Mouse (Mus musculus): ENCODE results near the gene Tmigd3. TPM values are rescaled to one million over a fixed set of nuclear protein-coding genes. Genes with fewer than 3 reads are reported as not detected.
"Not testable (repeated sequence)": the region's sequence is repeated elsewhere in the genome, so short reads cannot be mapped to it uniquely, and the experiment has no call there.

The Tmigd3 gene
- polyA plus RNA-seq, 1 experiment from 2014 or later = not detected

DNA sequence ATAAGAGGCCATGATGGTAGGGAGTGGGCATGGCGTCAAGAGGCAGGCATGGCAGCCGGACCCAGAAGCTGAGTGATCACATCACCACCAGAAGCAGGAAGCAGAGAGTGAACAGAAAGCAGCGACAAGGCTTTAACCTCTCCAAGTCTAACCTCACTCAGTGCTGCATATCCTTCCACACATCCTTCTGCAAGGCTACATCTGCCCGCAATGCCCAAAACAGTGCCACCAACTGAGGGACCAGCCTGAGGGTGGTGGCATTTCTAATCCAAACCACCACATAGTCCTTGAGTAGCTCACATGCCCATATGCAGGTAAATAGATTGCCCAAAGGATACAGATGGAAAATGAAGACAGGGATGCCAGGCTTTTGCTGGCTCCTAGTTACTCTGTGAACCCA is 38.3 kb downstream of the Tmigd3 start:
- 0 out of 2 replicates have a peak, but pooled peaks cover 2% of the 10 kb centered on the region for H3K4me1 ChIP-seq
- WGBS = 92% methylated on average over 4 of the region's 4 CpGs
- no peaks in the 10 kb centered on the region for H3K9me3 ChIP-seq (replicated peaks)
- no peak overlapping the region for H3K4me3 ChIP-seq (replicated peaks)
- H3K27me3 ChIP-seq = no peaks in the 10 kb centered on the region
- H3K36me3 ChIP-seq = no peaks in the 10 kb centered on the region
- H3K4me2 ChIP-seq = no peak overlapping the region
- no peak for ATAC-seq (replicated peaks; ENCODE audit: low FRiP score)
- H3K27ac ChIP-seq = no peak overlapping the region
- H3K9ac ChIP-seq = no peak overlapping the region

DNA sequence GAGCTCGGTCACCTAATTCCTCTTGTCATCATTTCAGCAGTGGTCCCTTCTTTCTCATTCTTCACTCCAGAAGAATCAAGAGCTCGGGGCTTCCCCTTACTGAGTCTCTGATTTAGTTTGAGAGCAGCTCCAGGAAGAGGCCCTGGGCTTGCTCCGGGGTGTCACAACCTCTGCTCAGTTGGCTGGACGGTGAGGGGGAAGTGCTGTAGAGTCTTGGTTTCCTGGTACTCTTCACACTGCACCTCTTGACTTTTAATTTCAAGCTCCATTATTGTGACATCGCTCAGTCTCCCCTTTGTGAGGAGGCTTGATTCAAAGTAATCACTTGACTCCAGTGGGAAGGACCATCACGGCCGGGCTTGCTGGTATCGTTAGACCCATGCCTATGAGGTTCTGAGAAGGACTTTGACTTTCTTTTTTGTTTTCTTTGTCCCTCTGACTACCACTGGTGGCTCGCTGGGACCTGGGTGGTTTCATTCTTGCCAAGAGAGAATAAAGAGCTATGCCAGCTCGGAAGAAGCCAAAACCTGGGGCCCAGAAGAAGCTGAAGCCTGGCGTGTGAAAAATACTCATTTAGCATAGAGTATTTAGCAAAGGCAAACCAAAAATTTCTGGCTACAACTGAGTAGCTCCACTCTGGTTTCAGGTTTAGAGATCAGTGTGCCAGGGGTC is 40.0 kb downstream of the Tmigd3 start:
- Histone ChIP-seq H3K36me3 (no peaks in the 10 kb centered on the region), H3K4me2 (no peak overlapping the region), H3K9me3 (replicated peaks) (no peaks in the 10 kb centered on the region), H3K4me3 (replicated peaks) (no peak overlapping the region), H3K4me1 (0 out of 2 replicates have a peak, but pooled peaks cover 3% of the 10 kb centered on the region), H3K9ac (no peak overlapping the region), H3K27ac (no peak overlapping the region), H3K27me3 (no peaks in the 10 kb centered on the region)
- 79% methylated on average over 11 of the region's 11 CpGs for WGBS
- no peak for ATAC-seq (replicated peaks; ENCODE audit: low FRiP score)

DNA sequence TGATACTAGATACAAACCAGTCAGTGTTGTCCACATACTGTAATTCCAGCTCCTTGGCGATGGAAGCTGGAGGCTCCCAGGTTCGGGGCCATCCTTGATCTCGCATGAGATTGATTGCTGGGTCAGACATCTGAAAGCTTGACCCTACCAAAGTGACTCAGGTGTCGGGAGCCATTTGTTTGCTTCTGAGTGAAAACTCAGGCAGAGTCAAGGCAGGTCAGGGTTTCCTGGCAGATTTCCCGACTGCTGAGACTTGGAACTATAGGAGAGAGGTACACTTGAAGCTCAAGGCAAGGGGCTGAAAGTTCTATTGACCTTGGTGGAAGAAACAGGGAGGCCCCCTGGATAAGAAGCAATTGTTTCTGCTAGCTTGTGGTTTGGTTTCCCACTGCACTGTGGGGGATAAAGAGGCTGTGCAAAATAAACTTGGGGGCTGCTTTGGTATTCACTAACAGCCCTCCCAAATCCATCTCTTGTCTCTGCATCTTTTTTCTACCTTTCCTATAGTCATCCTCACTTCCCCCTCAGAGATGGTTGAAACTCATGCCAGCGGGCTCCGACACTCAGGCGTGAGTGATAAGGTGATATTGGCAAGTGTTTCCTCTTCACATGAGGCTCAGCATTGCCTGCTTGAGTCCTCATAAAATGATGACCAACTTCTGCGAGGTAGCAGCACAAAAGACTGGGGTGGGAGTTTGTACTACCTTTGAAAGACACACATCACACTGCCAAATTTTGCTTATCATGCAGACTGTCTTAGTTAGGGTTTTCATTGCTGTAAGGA is 41.6 kb downstream of the Tmigd3 start:
- ATAC-seq (replicated peaks; ENCODE audit: low FRiP score) = no peak
- H3K27me3 ChIP-seq = no peaks in the 10 kb centered on the region
- H3K27ac ChIP-seq = no peak overlapping the region
- 0 out of 2 replicates have a peak, but pooled peaks cover 3% of the 10 kb centered on the region for H3K4me1 ChIP-seq
- H3K9ac ChIP-seq = no peak overlapping the region
- H3K4me2 ChIP-seq = no peak overlapping the region
- 52% methylated on average over 9 of the region's 9 CpGs for WGBS
- no peaks in the 10 kb centered on the region for H3K36me3 ChIP-seq
- no peaks in the 10 kb centered on the region for H3K9me3 ChIP-seq (replicated peaks)
- no peak overlapping the region for H3K4me3 ChIP-seq (replicated peaks)

DNA sequence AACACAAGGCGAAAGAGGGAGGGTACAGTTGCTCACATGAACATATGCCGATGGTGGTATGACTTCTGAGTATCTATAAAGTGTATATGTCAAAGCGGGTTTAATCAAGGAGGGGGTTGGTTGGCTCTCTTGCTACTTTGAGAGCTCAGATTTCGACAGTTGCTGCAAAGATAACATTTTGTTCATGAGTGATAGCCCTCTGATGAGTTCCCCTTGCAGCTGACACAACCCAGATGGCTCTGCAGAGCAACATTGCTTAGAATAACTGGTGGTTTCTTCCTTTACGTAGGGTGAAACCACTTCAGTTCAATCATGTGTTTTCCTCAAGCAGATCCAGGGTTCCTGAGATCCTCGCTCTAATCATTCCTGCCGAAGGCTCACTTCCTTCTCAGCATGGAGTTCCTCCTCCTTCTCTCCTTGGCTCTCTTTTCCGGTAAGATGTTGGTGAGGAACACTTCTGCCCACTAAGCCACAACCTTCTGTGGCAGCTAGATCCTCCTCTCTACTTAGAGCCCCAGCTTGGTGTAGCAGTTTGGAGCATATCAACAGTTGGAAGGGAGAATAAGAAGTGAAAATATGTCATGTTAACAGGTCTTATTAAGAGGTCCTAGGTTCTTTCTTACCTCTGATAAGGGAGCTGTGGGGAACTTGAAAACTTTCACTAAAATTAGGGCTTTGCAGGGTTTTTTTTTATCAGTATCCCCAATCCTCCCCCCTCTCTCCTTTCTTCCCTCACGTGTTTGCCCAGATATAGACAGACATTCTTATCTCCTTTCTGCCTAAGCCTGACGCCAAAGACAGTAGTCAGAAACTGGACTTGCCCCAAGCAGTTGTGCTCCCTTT is 43.4 kb downstream of the Tmigd3 start:
- Histone ChIP-seq H3K9ac (no peak overlapping the region), H3K27me3 (no peaks in the 10 kb centered on the region), H3K27ac (no peak overlapping the region), H3K36me3 (no peaks in the 10 kb centered on the region), H3K4me2 (no peak overlapping the region), H3K4me1 (0 out of 2 replicates have a peak, but pooled peaks cover 3% of the 10 kb centered on the region), H3K4me3 (replicated peaks) (no peak overlapping the region), H3K9me3 (replicated peaks) (no peaks in the 10 kb centered on the region)
- ATAC-seq (replicated peaks; ENCODE audit: low FRiP score) = no peak
- 46% methylated on average over 10 of the region's 10 CpGs for WGBS

DNA sequence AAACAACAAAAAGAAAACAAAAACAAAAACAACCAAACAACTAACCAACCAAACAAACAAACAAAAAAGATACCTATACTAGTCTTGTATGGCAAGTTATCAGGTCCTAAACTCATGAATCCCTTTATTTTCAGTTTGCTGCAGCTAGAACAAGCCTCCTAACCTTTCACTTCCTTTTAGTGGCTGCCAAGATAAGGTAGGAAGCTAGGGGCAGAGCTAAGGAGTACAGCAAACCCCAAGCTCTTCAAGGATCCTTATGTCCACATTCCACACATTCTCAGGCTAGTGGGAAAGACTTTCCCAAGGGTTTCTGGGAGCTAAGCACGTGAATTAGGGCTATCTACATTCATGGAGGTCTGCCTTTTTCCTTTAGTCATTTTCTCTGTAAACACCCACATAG is 44.6 kb downstream of the Tmigd3 start:
- no peak overlapping the region for H3K4me3 ChIP-seq (replicated peaks)
- H3K9me3 ChIP-seq (replicated peaks) = no peaks in the 10 kb centered on the region
- ATAC-seq (replicated peaks; ENCODE audit: low FRiP score) = no peak

DNA sequence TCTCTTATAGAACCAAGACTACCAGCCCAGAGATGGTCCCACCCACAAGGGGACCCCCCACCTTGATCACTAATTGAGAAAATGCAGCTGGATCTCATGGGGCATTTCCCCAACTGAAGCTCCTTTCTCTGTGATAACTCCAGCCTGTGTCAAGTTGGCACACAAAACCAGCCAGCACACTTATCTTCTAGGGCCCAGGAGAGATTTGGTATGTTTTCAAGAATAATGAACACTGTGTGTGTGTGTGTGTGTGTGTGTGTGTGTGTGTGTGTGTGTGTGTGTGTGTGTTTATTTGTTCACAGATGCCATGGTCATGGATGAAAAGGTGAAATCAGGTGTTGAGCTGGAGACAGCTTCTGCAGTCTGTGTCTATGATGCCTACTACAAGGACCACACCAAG is 45.8 kb downstream of the Tmigd3 start:
- not testable (repeated sequence) for H3K4me2 ChIP-seq; H3K27ac ChIP-seq; H3K27me3 ChIP-seq; H3K36me3 ChIP-seq; H3K9ac ChIP-seq; H3K4me3 ChIP-seq (replicated peaks); H3K9me3 ChIP-seq (replicated peaks); ATAC-seq (replicated peaks; ENCODE audit: low FRiP score); H3K4me1 ChIP-seq

More for the DNA sequence above, 44.6 kb downstream of the Tmigd3 start:
- H3K36me3 ChIP-seq = no peaks in the 10 kb centered on the region
- H3K27ac ChIP-seq = no peak overlapping the region
- WGBS = 30% methylated on average over 1 of the region's 1 CpGs
- H3K9ac ChIP-seq = no peak overlapping the region
- H3K4me2 ChIP-seq = no peak overlapping the region
- 0 out of 2 replicates have a peak, but pooled peaks cover 3% of the 10 kb centered on the region for H3K4me1 ChIP-seq
- no peaks in the 10 kb centered on the region for H3K27me3 ChIP-seq

DNA sequence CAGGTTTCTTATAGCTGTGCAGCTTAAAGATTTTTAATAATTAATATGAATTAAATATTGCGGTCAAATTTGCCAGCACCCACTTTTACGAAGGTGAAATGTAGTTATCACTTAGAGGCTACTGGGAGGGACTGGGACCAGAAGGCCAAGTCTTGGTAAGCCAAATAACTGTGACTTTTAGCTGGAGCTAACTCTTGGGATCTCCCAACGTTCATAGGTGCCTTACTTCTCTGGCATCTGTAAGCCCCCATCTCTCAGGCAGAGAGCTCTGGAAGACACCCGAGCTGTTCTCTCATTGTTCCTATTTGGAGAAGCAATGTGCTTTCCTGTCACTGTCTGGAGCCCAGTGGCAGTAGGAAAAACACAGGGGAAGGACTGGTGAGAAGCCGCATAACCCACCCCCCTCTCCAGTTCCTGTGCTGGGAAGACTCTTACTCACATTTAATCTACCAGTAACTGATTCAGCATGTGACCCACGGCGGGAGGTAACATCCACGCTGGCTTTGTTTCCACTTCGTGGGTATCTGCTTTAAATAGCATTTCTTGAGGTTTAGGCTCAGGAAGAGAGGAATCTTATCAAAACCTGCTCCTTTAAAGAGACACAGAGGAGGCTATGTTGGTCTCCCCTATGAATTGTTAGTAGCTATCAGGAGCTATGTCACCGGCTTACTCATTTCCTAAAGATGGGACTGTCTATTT is 47.1 kb downstream of the Tmigd3 start:
- Histone ChIP-seq H3K27me3 (no peaks in the 10 kb centered on the region), H3K27ac (no peak overlapping the region), H3K9ac (no peak overlapping the region), H3K4me2 (no peak overlapping the region), H3K4me1 (0 out of 2 replicates have a peak, but pooled peaks cover 3% of the 10 kb centered on the region), H3K9me3 (replicated peaks) (no peaks in the 10 kb centered on the region), H3K36me3 (no peaks in the 10 kb centered on the region), H3K4me3 (replicated peaks) (no peak overlapping the region)
- WGBS = 65% methylated on average over 10 of the region's 10 CpGs
- no peak for ATAC-seq (replicated peaks; ENCODE audit: low FRiP score)

DNA sequence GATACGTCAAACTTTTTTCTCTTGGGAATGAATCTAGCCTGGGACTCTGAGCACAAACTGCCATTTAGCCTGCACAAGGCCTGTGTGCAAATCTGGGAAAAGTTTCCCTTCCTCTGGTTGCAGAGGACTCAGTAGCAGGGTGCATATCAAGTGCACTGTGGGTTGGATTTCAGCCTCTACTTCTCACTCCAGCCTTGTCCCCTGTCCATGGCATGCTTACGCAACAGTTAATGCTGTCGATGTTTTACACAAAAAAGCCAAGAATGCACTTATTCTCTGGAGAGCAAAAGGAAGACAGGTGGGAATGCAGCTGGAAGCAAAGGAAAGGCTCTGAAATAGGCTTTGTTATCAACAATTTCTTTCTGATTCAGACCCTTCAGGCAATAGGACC is 47.6 kb downstream of the Tmigd3 start:
- H3K4me1 ChIP-seq = 0 out of 2 replicates have a peak, but pooled peaks cover 3% of the 10 kb centered on the region
- no peaks in the 10 kb centered on the region for H3K9me3 ChIP-seq (replicated peaks)
- H3K27me3 ChIP-seq = no peaks in the 10 kb centered on the region
- H3K36me3 ChIP-seq = no peaks in the 10 kb centered on the region
- no peak overlapping the region for H3K9ac ChIP-seq
- 72% methylated on average over 3 of the region's 3 CpGs for WGBS
- no peak overlapping the region for H3K4me3 ChIP-seq (replicated peaks)
- no peak overlapping the region for H3K4me2 ChIP-seq
- ATAC-seq (replicated peaks; ENCODE audit: low FRiP score) = no peak
- no peak overlapping the region for H3K27ac ChIP-seq

DNA sequence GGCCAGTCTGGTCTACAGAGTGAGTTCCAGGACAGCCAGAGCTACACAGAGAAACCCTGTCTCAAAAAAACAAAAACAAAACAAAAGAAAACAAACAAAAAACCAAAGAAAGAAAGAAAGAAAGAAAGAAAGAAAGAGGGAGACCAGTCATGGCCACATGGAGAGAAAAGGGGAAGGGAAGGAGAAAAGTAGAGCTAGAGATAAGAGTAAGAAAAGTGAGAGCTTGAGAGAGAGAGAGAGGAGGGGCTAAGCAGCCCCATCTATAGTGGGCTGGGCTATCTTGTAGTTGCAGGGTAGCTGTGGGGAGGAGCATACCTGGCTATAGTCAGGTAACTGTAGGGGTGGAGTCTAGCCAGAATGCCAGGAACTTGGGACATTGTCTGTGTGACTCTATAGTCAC is 50.0 kb downstream of the Tmigd3 start:
- not testable (repeated sequence) for H3K4me1 ChIP-seq; H3K27ac ChIP-seq; H3K4me2 ChIP-seq; H3K36me3 ChIP-seq; ATAC-seq (replicated peaks; ENCODE audit: low FRiP score); H3K9ac ChIP-seq; H3K27me3 ChIP-seq; H3K4me3 ChIP-seq (replicated peaks); H3K9me3 ChIP-seq (replicated peaks)

DNA sequence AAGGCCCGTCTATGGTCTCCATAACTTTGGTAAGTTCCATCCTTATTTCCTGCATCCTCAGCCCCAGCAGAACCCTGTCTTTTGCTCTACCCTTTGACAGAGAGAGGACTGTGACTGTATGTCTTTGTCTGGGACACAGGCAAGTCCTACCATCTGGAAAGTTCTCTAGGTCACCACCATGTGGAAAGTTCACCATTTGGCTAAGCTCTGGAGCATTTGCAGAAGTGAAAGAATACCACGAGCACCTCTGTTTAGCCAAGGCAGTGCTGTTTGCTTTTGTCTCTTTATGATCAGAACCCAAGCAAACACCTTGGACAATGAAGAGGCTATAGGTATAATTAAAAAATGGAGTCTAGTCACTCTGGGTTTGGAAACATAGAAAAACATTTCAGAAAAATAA is 51.3 kb downstream of the Tmigd3 start:
- no peak overlapping the region for H3K4me2 ChIP-seq
- H3K9ac ChIP-seq = no peak overlapping the region
- no peak overlapping the region for H3K27ac ChIP-seq
- no peaks in the 10 kb centered on the region for H3K4me1 ChIP-seq
- ATAC-seq (replicated peaks; ENCODE audit: low FRiP score) = no peak
- no peaks in the 10 kb centered on the region for H3K36me3 ChIP-seq
- H3K9me3 ChIP-seq (replicated peaks) = no peaks in the 10 kb centered on the region
- H3K27me3 ChIP-seq = no peaks in the 10 kb centered on the region
- 76% methylated on average over 2 of the region's 2 CpGs for WGBS
- no peak overlapping the region for H3K4me3 ChIP-seq (replicated peaks)

DNA sequence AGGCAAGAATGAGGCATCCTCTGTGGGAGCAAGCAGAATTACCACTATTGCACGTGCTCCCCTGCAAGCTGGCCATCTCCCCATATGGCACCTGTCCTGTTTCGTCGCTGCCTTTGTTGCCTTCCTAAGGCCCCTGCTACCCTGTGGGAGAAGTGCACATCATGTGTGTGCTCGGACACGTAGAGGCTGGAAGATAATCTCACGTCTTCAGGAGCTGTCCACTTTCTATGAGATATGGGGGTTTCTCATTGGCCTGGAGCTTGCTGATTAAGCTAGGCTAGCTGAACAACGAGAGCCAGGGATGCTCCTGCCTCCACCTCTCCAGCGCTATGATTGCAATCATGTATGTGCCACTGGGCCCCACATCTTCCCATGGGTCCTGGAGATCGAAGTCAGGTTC is 53.9 kb downstream of the Tmigd3 start:
- ATAC-seq (replicated peaks; ENCODE audit: low FRiP score) = no peak
- Histone ChIP-seq H3K27me3 (no peaks in the 10 kb centered on the region), H3K36me3 (no peaks in the 10 kb centered on the region), H3K9me3 (replicated peaks) (no peaks in the 10 kb centered on the region), H3K9ac (no peak overlapping the region), H3K4me3 (replicated peaks) (no peak overlapping the region), H3K4me2 (no peak overlapping the region), H3K27ac (no peak overlapping the region), H3K4me1 (peaks cover 6% of the 10 kb centered on the region; the same call in 1 of the 2 replicates)
- 85% methylated on average over 9 of the region's 9 CpGs for WGBS
